Mouse (Mus musculus) small intestine, adult 2 months (tissue): ENCODE results near the gene Ppp1r10. TPM values are rescaled to one million over a fixed set of nuclear protein-coding genes. Genes with fewer than 3 reads are reported as not detected.

Experiments used
- H3K27ac ChIP-seq: fragments of 200-500 bp; 2 replicates; pipeline ENCODE4 v1.5.1; 2012; ENCODE audit warnings: low read depth, low read length, control low read depth, inconsistent platforms; ENCODE audit not compliant: insufficient read depth
- H3K27me3 ChIP-seq: fragments of 200-500 bp; 2 replicates; pipeline ENCODE4 v1.6.1; 2012; ENCODE audit warnings: mild to moderate bottlenecking, moderate library complexity, low read length, inconsistent platforms; ENCODE audit not compliant: control insufficient read depth, insufficient read depth
- H3K36me3 ChIP-seq: fragments of 200-500 bp; 2 replicates; pipeline ENCODE4 v1.6.1; 2012; ENCODE audit warnings: mild to moderate bottlenecking, low read length, control low read depth, inconsistent platforms; ENCODE audit not compliant: control insufficient read depth, insufficient read depth
- H3K4me1 ChIP-seq: fragments of 200-500 bp; 2 replicates; pipeline ENCODE4 v1.6.1; 2012; ENCODE audit warnings: low read length, inconsistent platforms, mixed read lengths; ENCODE audit not compliant: control insufficient read depth, insufficient read depth, insufficient read length
- H3K4me3 ChIP-seq: fragments of 200-500 bp; 2 replicates; pipeline ENCODE4 v1.5.1; 2012; ENCODE audit warnings: low read depth, mild to moderate bottlenecking, control low read depth, inconsistent platforms, low read length, moderate library complexity
- CTCF ChIP-seq: fragments of 200-500 bp; IDR thresholded peaks from 2 replicates; pipeline ENCODE4 v1.5.1; 2012; ENCODE audit warnings: low read depth, mild to moderate bottlenecking, control low read depth, inconsistent platforms, low read length, moderate library complexity, mixed read lengths; ENCODE audit not compliant: insufficient replicate concordance, insufficient read length; ENCODE audit errors: extremely low read depth
- POLR2A ChIP-seq: fragments of 200-500 bp; IDR thresholded peaks from 2 replicates; pipeline ENCODE4 v1.6.1; 2012; ENCODE audit warnings: low read depth, mild to moderate bottlenecking, control low read depth, inconsistent platforms, low read length, moderate library complexity
- WGBS: fragments of 180-500 bp; shearing (Covaris S2); methylation state at CpG from one replicate; pipeline ENCODE4 v1.1.7; 2018; 5-methylcytosine and 5-hydroxymethylcytosine counted together
- polyA plus RNA-seq: library from polyadenylated mRNA; depleted of rRNA; stranded (reverse); fragments of >200 nt; gene quantifications from 2 replicates; pipeline ENCODE4 v1.2.3, GENCODE M21; 2012

Ppp1r10 gene
- polyA plus RNA-seq, 1 experiment: 33.3 TPM

DNA sequence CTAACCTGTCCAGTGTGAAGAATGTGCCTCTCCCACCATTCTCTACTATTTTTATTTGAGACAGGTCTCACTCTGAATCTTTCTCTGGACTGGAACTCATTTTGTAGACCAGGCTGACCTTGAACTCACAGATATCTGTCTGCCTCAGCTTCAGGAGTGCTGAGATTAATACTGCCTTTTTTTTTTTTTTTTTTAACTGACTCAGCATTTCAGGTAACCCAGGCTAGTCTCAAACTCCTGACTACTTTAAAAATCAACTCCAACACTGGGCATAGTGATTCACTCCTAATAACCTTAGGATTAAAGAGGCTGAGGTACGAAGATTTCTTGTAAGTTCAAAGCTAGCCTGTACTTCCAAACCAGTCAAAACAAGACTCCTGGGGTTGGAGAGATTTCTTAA is 10.6 kb upstream of the Ppp1r10 start:
- no peak overlapping the region for H3K27ac ChIP-seq
- peaks cover 16% of the 10 kb centered on the region for H3K36me3 ChIP-seq
- no peak overlapping the region for H3K4me3 ChIP-seq
- H3K27me3 ChIP-seq: no peaks in the 10 kb centered on the region
- TF ChIP-seq POLR2A (no peak), CTCF (no peak)
- H3K4me1 ChIP-seq: peaks cover 3% of the 10 kb centered on the region; the same call in 1 of the 2 replicates
- 91% methylated on average over 1 of the region's 1 CpGs for WGBS

DNA sequence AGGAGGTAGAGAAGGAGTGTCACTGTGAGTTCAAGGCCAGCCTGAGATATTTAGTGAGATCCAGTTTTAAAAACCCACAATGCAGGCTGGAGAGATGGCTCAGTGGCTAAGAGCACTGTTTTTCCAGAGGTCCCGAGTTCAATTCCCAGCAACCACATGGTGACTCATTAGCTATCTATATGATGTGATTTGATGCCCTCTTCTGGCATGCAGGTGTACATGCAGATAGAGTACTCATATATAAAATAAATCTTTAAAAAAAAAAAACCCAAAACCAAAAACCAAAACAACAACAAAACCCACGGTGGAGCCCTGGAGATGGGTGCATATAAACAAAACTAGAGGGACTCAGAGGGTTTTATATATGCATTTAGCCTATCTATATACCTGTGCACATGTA is 8.6 kb upstream of the Ppp1r10 start:
- H3K27me3 ChIP-seq: no peaks in the 10 kb centered on the region
- H3K4me1 ChIP-seq: peaks cover 3% of the 10 kb centered on the region; the same call in 1 of the 2 replicates
- 54% methylated on average over 2 of the region's 2 CpGs for WGBS
- TF ChIP-seq CTCF: no peak
- TF ChIP-seq POLR2A: no peak
- H3K27ac ChIP-seq: no peak overlapping the region
- peaks cover 25% of the 10 kb centered on the region for H3K36me3 ChIP-seq
- H3K4me3 ChIP-seq: no peak overlapping the region

DNA sequence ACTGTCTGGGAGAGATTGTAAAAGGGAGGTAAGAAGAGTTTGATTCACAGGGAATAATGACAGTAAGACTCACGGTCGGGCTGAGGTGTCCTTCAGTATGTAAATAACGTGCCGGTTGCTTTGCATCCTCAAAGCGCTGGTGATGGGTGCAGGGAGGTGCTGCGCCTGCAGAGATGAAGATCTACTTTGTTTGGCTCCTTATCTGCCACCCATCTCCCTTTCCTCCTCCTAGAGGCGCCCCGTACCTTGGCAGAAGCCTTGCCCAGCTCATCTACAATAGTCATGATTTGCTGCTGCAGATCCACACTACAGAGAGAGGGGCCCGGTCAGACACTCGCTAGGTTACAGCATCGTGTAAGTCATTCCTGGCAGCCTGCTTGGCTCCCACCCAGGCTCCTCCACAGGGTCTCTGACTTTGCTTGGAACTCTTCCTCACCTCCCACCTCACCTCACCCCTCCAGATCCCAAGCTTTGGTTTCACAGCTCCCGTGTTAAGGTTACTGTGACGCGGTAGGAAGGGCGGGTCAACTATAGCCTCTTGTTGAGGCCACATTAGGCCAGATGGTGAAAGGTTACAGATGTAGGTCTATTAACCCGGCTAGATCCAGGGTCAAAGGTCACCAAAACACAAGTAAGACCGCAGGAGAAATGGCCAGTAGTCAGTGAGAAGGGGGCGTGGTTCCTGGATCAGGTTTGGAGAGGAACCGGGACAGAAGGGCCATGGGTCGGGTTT is 6.9 kb upstream of the Ppp1r10 start:
- H3K27ac ChIP-seq: peak overlapping the region; percentile 85
- WGBS: 14% methylated on average over 20 of the region's 20 CpGs
- no peak for TF ChIP-seq POLR2A
- TF ChIP-seq CTCF: no peak
- no peaks in the 10 kb centered on the region for H3K27me3 ChIP-seq
- H3K36me3 ChIP-seq: peaks cover 26% of the 10 kb centered on the region
- H3K4me3 ChIP-seq: peak overlapping the region; percentile 86
- H3K4me1 ChIP-seq: peaks cover 3% of the 10 kb centered on the region; the same call in 1 of the 2 replicates

DNA sequence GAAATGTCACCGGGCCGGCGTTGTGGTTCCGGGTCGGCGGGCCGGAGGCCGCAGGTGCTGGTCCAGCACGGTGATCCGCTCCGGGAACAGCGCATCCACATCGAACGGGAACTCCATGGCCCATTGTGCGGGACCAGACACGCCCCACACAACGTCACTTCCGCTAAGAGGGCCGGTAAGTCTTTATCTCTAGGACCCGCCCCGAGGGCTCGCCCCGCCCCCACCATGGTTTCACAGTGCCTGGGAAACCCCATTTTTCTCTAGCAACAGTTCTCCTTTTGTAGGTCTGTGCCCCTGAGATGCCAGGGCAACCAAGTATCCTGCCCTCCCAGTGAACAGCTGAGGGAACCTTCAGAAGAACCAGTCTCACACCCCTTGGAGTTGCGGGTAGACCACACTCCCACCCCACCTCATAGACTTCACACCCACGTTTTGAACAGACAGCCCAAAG is 6.3 kb upstream of the Ppp1r10 start, which contains the start of gene Atat1:
Gene Atat1 (minus strand): TSS at position 157 of the 451 bp plus-strand sequence.
- H3K4me3 ChIP-seq: peak within 1 kb of the TSS; percentile 86
- peak within 1 kb of the TSS; percentile 85 for H3K27ac ChIP-seq
- TF ChIP-seq CTCF (no peak), POLR2A (no peak; the same call in 1 of the 2 replicates)
- H3K36me3 ChIP-seq: peaks cover 26% of the 10 kb centered on the region
- no peaks in the 10 kb centered on the region for H3K27me3 ChIP-seq
- H3K4me1 ChIP-seq: peaks cover 3% of the 10 kb centered on the region; the same call in 1 of the 2 replicates
- WGBS: 2% methylated on average over 25 of the region's 25 CpGs

DNA sequence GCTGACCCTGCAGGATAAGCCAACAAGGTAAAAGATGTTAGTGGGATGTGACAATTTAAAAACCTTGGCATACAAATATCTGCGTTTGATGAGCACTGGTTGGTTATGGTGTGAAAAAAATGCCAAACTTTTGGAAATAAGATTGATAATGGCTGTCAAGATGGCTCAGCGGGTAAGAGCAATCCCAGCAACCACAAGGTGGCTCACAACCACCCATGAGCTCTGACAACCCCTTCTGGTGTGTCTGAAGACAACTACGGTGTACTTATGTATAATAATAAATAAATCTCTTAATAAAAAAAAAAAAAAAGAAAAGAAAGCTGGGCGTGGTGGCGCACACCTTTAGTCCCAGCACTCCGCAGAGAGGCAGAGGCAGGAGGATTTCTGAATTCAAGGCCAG is 1.3 kb upstream of the Ppp1r10 start:
- peak overlapping the region; percentile 51; the same call in 1 of the 2 replicates for H3K27ac ChIP-seq
- peaks cover 34% of the 10 kb centered on the region for H3K36me3 ChIP-seq
- 62% methylated on average over 6 of the region's 6 CpGs for WGBS
- peak; percentile 10; the same call in 1 of the 2 replicates for TF ChIP-seq CTCF
- no peak for TF ChIP-seq POLR2A
- no peak overlapping the region; the same call in 1 of the 2 replicates for H3K4me3 ChIP-seq
- peaks cover 9% of the 10 kb centered on the region for H3K4me1 ChIP-seq
- no peaks in the 10 kb centered on the region for H3K27me3 ChIP-seq

DNA sequence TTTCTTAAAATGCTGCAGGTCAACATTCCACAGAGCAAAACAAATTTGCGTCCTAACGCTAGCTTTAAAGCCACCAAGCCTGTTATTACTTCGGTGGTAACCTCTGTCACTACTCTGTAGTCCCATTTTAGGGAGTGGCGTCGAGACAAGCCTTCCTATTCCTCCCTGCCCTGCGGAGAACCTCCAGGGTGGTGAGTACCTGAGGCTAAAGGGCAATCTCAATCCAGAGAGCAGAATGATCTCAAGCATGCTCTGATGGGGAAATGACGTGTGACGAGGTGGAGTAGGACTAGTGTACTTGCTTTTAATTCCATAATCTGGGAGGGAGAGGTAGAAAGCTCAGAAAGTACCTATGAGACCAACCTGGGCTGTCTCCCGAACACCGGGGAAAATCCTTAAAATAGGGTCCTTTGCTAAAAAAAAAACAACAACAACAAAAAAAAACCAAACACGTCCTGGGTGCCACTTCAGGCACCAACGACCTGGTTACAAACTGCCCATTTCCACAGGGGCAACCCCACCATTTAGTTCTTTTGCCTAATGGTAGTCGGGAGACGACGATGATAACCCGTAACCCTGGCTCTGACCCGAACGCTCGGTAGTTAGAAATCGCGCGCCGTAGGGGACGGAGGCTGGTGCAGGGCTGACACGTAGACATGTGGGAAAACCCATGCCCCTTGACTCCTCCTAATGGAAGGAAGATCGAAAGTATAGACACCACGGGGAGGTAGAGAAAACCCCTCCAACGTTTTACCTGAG is 517 bp upstream of the Ppp1r10 start:
- H3K27ac ChIP-seq: peak overlapping the region; percentile 51
- no peaks in the 10 kb centered on the region for H3K27me3 ChIP-seq
- WGBS: under 1% methylated on average over 28 of the region's 28 CpGs
- TF ChIP-seq POLR2A: no peak
- peak; percentile 34; the same call in 1 of the 2 replicates for TF ChIP-seq CTCF
- H3K36me3 ChIP-seq: peaks cover 34% of the 10 kb centered on the region
- H3K4me1 ChIP-seq: peaks cover 7% of the 10 kb centered on the region
- H3K4me3 ChIP-seq: peak overlapping the region; percentile 68

DNA sequence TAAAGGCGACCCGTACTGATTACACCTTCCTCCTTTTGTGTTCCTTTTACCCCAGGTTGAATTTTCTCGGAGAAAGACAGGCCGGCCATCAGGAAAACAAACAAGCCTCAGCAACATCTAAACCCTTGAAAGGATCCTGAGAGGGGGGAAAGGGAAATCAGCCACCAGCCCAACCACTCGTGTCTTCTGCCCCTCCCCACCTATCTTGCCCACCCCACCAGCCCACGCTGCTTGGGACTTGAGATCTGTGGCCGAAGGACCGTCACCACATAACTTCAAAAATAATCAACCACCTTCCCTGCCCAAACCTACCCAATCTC is 869 bp downstream of the Ppp1r10 start:
- H3K27ac ChIP-seq: peak overlapping the region; percentile 97
- no peaks in the 10 kb centered on the region for H3K27me3 ChIP-seq
- peaks cover 28% of the 10 kb centered on the region for H3K36me3 ChIP-seq
- H3K4me3 ChIP-seq: peak overlapping the region; percentile 81
- under 1% methylated on average over 8 of the region's 8 CpGs for WGBS
- TF ChIP-seq CTCF (no peak), POLR2A (no peak)
- peaks cover 12% of the 10 kb centered on the region for H3K4me1 ChIP-seq
